Mouse (Mus musculus): Measurements from ENCODE around the gene Ugt1a8.

- no peak for TF ChIP-seq CTCF (conservative IDR thresholded peaks at IDR 0.05; ENCODE audit: low read length)
- no peak for TF ChIP-seq POU5F1 (IDR thresholded peaks at IDR 0.05; ENCODE audit: borderline replicate concordance, low read length)
- no peak for TF ChIP-seq NANOG (IDR thresholded peaks at IDR 0.05; ENCODE audit: borderline replicate concordance, low read length)
Measured at GRCm38 (mm10) chr1:88248658-88249057, 161.0 kb downstream of the Ugt1a8 start.
